Mouse (Mus musculus) kidney, adult 2 months (tissue): ENCODE data around the gene Orc3.

Experiments used
- CTCF ChIP-seq: fragments of 200-500 bp; conservative IDR thresholded peaks from 2 replicates; pipeline ENCODE4 v1.5.1; 2011; ENCODE audit warnings: low read depth, mild to moderate bottlenecking, control low read depth, low read length, moderate library complexity, mixed read lengths; ENCODE audit not compliant: insufficient read depth, insufficient read length
- POLR2A ChIP-seq: fragments of 200-500 bp; IDR thresholded peaks from one replicate; pipeline ENCODE4 v1.6.1; 2011; ENCODE audit warnings: low read depth, low read length, control low read depth

DNA sequence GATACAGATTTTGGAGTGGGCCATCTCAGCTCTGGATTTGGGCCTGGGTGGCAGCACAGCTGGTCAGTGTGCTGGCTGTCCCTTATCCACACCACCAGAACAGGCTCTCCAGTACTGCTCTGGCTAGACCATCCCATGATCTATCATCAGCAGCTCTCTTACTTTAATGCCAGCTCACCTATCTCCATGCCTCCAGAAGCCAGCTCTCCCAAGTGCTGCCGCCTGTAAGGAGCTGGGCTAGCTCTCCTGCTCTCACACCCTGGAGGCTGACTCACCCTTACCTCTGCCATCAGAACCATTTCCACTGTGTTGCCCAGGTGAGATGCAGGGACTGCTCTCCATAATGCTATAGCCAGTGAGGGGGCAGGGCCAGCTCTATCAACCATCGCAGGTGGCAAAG is 46.8 kb upstream of the Orc3 start:
- TF ChIP-seq CTCF (no peak), POLR2A (no peak)
